Mouse (Mus musculus) thymus, postnatal 4 days (tissue): Measurements from ENCODE around the gene Ubqln2.

ENCODE experiments used
- DNase-seq: peaks from one replicate; pipeline ENCODE4 v3.0.0; 2021

Ubqln2 gene

GRCm38 (mm10) chrX:153497688-153498516, at the start of gene Ubqln2:
Ubqln2 (plus strand) TSS chrX:153498227.
- peak; percentile 76 for DNase-seq

- no peak for DNase-seq
Observed at GRCm38 (mm10) chrX:153451946-153452345, 46.1 kb upstream of the Ubqln2 start.

GRCm38 (mm10) chrX:153476760-153477248, 21.2 kb upstream of the Ubqln2 start:
- DNase-seq, result no peak

GRCm38 (mm10) chrX:153492326-153492725, 5.7 kb upstream of the Ubqln2 start:
- no peak for DNase-seq

- DNase-seq, result peak; percentile 35
Observed at GRCm38 (mm10) chrX:153498665-153499293, 752 bp downstream of the Ubqln2 start.

GRCm38 (mm10) chrX:153499294-153500046, 1.4 kb downstream of the Ubqln2 start:
- DNase-seq, result peak; percentile 10

GRCm38 (mm10) chrX:153500047-153500345, 2.0 kb downstream of the Ubqln2 start:
- DNase-seq, result no peak

- DNase-seq, result peak; percentile 81
Observed at GRCm38 (mm10) chrX:153505954-153506353, 7.9 kb downstream of the Ubqln2 start.

GRCm38 (mm10) chrX:153515491-153515890, 17.5 kb downstream of the Ubqln2 start:
- DNase-seq, result no peak

- DNase-seq, result no peak
Observed at GRCm38 (mm10) chrX:153528399-153528798, 30.4 kb downstream of the Ubqln2 start.
